Mouse (Mus musculus) cerebellum, postnatal 36 days (tissue): ENCODE data around the gene Anxa4.

Experiments used
- DNase-seq, 2 experiments: peaks; one replicate each; pipeline ENCODE4 v3.0.0; 2021 to 2022; ENCODE audit warnings: mixed read lengths in 2 of 2

The Anxa4 gene

DNA sequence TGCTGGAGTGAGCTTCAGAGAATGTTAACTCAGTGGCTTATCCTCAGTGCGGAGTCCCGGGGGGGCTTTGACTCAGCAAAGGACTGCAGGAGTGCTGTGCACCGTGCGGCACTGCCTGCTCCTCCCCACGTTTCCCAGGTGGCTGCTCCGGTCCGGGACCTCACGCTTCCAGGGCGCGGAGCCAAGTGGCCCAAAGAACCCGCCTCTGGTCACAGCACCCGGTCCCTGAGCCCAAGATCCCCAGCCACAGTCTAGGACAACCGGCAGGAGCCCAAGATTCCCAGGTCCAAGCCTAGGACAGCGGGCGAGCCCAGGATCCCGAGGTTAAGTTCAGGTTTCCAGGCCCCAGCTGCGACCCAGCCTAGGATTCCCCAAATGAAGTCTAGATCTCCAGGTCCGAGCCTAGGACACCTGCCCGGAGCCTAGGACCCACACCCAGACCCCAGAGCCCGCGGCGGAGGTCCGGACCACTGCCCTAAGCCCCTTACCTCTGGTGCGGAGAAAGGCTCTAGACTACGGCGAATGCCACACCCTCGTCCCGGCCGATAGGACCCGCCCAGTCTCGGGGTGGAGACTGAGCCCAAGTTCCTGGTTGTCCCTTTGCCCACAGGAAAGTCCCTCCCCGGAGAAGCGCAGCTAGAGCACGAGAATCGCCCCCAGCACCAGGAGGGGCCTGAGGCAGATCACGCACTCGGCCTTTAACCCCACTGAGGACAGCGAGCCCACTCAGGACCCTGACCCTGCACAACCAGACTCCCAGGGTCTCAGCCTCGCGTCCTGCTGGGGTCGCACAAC is at the start of gene Anxa4:
TSS of gene Anxa4 (minus strand) at position 564 of the 795 bp plus-strand sequence.
- peak; percentile 23 to 50 for DNase-seq

DNA sequence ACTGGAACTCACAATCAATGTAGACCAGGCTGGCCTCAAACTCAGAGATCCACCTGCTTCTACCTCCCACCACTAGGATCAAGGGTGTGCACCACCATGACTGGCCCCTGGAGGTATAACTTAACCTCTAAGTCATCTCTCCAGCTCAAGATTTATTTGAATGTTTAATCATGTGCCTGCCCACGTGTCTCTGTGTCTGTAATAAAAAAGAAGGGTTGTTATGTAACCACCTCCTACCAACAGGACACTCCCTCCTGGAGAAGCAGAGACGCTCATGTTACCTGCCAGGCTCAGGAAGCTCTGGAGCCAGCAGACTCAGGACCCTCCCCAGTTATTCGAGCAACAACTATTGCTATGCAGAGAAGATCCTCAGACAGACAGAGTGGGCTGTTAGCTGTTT is 48.6 kb upstream of the Anxa4 start:
- DNase-seq: no peak

DNA sequence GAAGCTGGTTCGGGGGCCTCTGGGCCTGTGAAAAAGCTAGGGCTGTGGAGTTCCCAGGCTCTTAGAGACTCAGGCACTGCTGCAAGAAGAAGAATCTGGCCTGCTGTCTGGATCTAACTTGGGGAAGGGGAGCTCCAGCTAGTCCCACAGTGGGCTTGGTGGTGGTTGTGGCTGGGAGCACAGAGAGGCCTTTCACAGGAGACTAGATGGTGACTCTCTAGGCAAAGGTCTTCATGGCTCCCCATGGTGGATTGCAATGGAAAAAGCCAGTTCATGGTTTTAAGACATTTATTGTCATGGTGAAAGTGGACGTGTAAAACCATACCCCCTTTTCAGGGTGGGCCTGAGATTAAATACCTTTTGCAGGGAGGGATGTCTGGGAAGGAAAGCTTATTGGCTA is 45.7 kb upstream of the Anxa4 start:
- DNase-seq: no peak

DNA sequence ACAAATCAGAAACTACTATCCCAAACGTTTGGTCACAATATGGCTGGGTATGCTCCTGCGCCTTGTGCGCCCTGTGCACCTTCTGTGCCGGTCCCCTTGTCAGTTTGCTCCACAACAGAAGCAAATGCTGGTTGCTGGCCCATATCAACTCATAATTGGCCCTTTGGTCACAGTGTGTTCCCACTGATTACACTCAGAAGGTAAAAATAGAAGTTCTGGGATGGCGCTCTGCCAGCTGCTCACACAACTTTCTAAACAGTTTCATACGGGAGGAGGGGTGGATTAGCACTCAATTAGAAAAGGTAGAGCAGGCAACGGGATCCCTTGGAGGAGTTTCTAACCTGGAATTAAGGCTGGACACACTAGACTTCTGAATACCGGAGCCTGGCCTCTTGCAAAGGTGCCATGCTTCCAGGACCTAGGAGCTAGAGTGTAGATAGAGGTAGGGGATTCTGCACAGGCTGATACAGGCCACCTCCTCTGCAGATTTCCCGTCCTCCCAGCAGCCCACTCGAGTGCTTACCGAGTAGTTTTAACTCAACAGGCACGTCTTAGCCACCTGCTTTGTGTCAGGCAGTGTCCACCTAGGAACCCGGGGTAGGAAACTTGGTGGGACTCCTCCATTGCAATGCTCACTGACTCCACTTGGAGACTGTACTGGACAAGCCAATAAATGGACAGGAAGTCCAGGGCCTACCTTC is 39.6 kb upstream of the Anxa4 start:
- DNase-seq: no peak

DNA sequence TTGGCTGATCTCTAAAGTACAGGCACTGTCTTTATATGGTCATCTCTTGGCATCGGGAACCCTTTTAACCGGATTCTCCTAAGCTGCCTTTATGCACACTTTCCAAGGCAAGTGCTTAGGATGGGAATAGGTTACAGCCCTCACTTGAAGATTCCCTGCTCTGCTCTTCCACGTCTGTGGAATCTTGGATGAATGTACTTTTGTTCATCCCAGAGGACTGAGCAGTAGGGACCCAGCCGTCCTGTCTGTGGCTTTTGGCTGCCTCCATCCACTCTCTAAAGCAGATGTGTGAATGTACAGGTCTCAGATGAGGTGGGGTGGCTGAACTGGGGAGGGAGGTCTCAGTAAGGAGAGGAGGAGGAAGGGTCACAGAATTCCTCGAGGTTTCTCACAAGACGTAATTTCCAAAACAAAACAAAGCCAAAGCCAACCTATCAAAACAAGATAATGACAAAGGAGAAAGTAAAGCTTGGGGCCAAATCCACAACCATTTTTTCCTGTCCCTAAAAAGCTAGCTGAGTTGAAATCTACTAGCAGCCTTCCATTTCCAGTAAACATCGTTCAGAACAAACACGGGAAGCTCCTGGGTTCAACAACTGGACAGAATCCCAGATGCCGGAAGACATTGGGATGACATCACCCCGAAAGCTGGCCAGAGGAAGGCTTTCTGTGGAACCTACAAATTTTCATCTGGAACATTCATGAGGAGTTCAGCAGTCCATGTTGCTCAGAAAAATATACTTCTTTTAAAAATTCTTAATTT is 37.5 kb upstream of the Anxa4 start:
- DNase-seq: no peak

DNA sequence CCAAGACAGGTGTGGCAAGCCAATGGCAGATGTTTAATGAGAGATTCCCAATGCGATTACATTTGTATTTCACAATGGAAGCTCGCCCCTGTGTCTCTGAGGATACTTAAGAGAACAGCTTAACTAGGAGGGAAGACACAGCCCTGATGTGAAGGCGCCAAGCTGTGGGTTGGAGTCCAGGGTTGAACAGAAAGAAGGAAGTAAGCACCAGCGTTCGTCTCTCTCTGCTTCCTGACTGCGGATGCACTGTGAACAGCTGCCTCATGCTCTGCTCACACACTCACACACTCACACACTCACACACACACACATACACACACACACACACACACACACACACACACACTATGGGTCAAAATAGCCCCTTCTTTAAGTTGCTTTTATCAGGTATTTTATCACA is 36.4 kb upstream of the Anxa4 start:
- no peak for DNase-seq

GRCm38 (mm10) chr6:86827432-86827831 is 34.0 kb upstream of the Anxa4 start:
- no peak for DNase-seq

DNA sequence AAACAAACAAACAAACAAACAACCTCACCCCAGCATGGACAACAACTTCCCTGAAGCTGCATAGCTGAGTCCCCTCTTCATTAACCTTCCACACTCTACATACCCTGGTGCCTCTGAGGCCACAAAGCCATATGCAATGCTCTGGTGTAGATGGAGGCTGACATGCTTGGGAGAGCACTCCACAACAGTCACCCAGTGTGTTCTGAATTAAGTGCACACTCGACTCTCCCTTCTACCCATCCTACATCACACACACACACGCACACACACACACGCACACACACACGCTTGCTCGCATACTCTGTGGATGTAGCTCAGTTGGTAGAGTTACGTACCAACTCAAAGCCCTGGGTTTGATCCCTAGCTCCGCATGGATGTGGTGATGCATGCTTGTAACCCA is 31.0 kb upstream of the Anxa4 start:
- no peak for DNase-seq

GRCm38 (mm10) chr6:86823824-86824223 is 30.4 kb upstream of the Anxa4 start:
- DNase-seq: peak in 1 of 2 experiments; percentile 20

GRCm38 (mm10) chr6:86823051-86823431 is 29.7 kb upstream of the Anxa4 start:
- peak in 1 of 2 experiments; percentile 21 for DNase-seq

GRCm38 (mm10) chr6:86822285-86823050 is 29.1 kb upstream of the Anxa4 start:
- peak; percentile 85 for DNase-seq

DNA sequence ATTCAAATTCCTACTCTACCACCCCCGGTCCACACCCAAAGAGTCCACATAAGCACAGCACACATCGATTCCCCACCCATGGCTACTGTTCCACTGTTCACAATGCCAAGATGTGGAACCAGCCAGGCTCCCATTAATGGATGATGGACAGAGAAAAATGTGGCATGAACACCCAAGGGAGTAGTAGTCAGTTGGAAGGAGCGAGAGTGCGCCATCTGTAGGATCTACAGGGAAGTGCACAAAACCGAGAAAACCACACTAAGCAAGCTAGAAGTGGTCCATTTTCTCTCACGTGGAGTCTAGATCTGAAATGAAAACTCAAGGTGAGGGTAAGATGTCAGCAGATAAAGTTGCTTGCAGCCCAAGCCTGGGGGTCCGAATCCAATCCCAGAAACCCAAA is 27.3 kb upstream of the Anxa4 start:
- DNase-seq: peak in 1 of 2 experiments; percentile 17

- no peak for DNase-seq
Observed at GRCm38 (mm10) chr6:86819926-86820325, 26.5 kb upstream of the Anxa4 start.

GRCm38 (mm10) chr6:86818914-86819313 is 25.5 kb upstream of the Anxa4 start:
- no peak for DNase-seq

DNA sequence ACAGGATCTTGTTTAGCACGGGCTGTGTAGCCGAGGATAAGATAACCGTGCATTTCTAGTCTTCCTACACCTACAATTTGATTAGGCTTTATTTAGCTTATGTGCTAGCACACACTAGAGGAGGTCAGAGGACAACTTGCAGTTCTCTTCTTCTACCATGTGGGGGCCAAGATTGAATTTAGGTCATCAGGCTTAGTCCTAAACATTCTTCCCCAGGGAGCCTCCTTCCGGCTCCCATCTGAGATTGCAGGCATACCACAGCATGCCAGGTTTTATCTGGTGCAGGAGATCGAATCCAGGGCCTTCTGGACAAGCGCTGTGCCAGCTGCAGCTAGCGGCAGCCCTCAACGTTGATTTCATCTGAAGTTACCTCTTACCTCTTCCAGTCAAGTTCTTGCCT is 23.2 kb upstream of the Anxa4 start:
- DNase-seq: peak; percentile 28 to 31

DNA sequence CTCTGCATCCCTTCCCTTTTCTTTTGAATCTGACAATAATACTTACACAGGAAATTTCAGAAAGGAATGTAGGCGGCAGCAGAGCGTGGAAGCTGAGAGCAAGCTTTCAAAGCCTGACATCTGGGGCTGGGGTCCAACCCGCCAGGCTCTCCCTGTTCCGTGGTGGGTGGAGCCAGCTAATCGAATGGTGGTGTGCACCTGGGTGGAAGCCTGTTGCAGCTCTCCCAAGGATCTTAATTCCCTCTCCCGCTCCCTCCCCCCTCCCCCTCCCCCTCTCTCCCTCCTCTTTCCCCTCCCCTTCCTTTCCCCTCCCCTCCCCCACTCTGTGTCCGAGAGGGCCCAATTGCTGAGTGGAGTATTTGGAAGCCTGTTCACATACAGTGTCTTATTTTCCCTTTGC is 22.1 kb upstream of the Anxa4 start:
- DNase-seq: no peak

GRCm38 (mm10) chr6:86814926-86815325 is 21.5 kb upstream of the Anxa4 start:
- DNase-seq: peak; percentile 34 to 39

DNA sequence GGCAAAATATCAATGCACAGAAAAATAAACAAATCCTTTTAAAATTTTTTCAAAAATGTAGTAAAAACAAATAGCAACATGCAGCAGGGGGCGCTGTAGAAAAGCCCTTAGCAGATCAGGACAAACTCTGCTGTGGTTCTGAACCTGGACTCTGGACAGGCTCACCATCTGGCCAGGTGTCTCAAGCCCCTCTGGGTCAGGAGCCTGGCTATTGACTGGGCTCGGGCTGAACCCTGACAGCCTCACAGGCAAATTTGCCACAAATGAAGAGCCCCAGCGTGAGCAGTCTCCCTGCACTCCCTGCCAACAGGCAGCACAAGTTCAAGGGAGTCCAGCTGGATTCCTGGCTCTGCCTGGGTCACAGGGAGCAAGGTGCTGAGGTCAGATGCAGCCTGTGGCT is 20.0 kb upstream of the Anxa4 start:
- DNase-seq: peak; percentile 64 to 68

DNA sequence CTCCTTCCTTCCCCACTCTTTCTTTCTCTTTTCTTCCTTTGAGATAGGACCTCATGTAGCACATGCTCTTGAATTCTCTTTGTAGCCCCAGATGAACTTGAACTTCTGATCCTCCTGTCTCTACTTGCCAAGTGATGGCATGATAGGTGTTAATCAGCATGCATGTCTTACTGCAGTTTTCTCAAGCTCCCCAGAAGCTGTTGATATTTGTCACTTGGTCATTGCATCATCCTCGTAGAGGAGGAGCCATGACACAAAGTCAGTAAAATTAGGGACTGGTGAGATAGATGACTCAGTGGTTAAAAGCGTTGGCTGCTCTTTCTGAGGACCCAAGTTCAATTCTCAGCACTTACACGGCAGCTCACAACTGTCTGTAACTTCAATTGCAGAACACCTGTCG is 19.5 kb upstream of the Anxa4 start:
- DNase-seq: no peak

GRCm38 (mm10) chr6:86806455-86807086 is 13.2 kb upstream of the Anxa4 start:
- DNase-seq: peak; percentile 83

DNA sequence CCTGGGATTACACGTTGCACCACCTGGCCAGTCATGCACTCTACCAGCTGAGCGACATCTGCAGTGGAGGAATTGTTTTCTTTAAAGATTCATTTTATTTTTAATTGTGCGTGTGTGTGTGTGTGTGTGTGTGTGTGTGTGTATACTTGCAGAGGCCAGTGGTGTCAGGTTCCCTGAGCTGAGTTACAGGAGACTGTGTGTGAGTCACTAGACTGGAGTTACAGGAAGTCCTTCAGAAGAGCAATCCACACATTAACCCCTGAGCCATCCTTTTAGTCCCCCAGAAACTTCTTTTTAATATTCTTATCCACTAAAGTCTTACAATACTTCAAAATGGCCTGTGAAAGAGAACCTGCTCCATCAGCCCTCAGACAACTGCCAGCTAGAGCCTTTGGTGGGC is 11.3 kb upstream of the Anxa4 start:
- no peak for DNase-seq

- no peak for DNase-seq
Observed at GRCm38 (mm10) chr6:86801431-86801830, 8.0 kb upstream of the Anxa4 start.
